Mouse (Mus musculus): ENCODE data around the gene Creb3l1. TPM values are rescaled to one million over a fixed set of nuclear protein-coding genes. Genes with fewer than 3 reads are reported as not detected.

The Creb3l1 gene
- total and polyA plus RNA-seq, 2 experiments from 2014 or later = 3.8 to 4.2 TPM

GRCm38 (mm10) chr2:92052754-92053153 is 28.5 kb upstream of the Creb3l1 start:
- H3K36me3 ChIP-seq (replicated peaks; ENCODE audit: control insufficient read depth, insufficient read depth, low read length) = no peaks in the 10 kb centered on the region
- no peaks in the 10 kb centered on the region for H3K9me3 ChIP-seq (replicated peaks; ENCODE audit: control insufficient read depth, low read length)
- no peak for ATAC-seq (ENCODE audit: insufficient read depth, low read depth)
- 63% methylated on average over 2 of the region's 2 CpGs for WGBS
- DNase-seq (ENCODE audit: low spot score) = no peak
- no peak overlapping the region for H3K4me3 ChIP-seq (ENCODE audit: low read depth, low read length)
- TF ChIP-seq EP300 (IDR thresholded peaks at IDR 0.05; ENCODE audit: low read depth) (no peak), CTCF (IDR thresholded peaks at IDR 0.05; ENCODE audit: low read depth) (no peak)
- no peak overlapping the region for H3K27ac ChIP-seq (ENCODE audit: low read depth)
- no peak overlapping the region for H3K4me2 ChIP-seq (ENCODE audit: low read depth, low read length)
- H3K27me3 ChIP-seq (ENCODE audit: control insufficient read depth, insufficient read depth, low read length) = peaks cover 10% of the 10 kb centered on the region; the same call in 1 of the 2 replicates
- H3K4me1 ChIP-seq (ENCODE audit: control insufficient read depth, insufficient read depth) = peaks cover 7% of the 10 kb centered on the region; the same call in 1 of the 2 replicates
- H3K9ac ChIP-seq (replicated peaks; ENCODE audit: low read depth, low read length) = no peak overlapping the region

GRCm38 (mm10) chr2:92052188-92052587 is 27.9 kb upstream of the Creb3l1 start:
- Histone ChIP-seq H3K36me3 (replicated peaks; ENCODE audit: control insufficient read depth, insufficient read depth, low read length) (no peaks in the 10 kb centered on the region), H3K4me2 (ENCODE audit: low read depth, low read length) (no peak overlapping the region), H3K4me1 (ENCODE audit: control insufficient read depth, insufficient read depth) (peaks cover 7% of the 10 kb centered on the region; the same call in 1 of the 2 replicates), H3K4me3 (ENCODE audit: low read depth, low read length) (no peak overlapping the region), H3K9ac (replicated peaks; ENCODE audit: low read depth, low read length) (no peak overlapping the region), H3K27me3 (ENCODE audit: control insufficient read depth, insufficient read depth, low read length) (peaks cover 10% of the 10 kb centered on the region; the same call in 1 of the 2 replicates), H3K9me3 (replicated peaks; ENCODE audit: control insufficient read depth, low read length) (no peaks in the 10 kb centered on the region), H3K27ac (ENCODE audit: low read depth) (no peak overlapping the region)
- 64% methylated on average over 8 of the region's 8 CpGs for WGBS
- DNase-seq (ENCODE audit: low spot score) = no peak
- TF ChIP-seq CTCF (IDR thresholded peaks at IDR 0.05; ENCODE audit: low read depth) (no peak), EP300 (IDR thresholded peaks at IDR 0.05; ENCODE audit: low read depth) (no peak)
- ATAC-seq (ENCODE audit: insufficient read depth, low read depth) = no peak

- Histone ChIP-seq H3K36me3 (replicated peaks; ENCODE audit: control insufficient read depth, insufficient read depth, low read length) (no peaks in the 10 kb centered on the region), H3K9ac (replicated peaks; ENCODE audit: low read depth, low read length) (no peak overlapping the region), H3K27ac (ENCODE audit: low read depth) (no peak overlapping the region), H3K4me3 (ENCODE audit: low read depth, low read length) (no peak overlapping the region), H3K4me2 (ENCODE audit: low read depth, low read length) (no peak overlapping the region), H3K9me3 (replicated peaks; ENCODE audit: control insufficient read depth, low read length) (no peaks in the 10 kb centered on the region), H3K4me1 (ENCODE audit: control insufficient read depth, insufficient read depth) (no peaks in the 10 kb centered on the region), H3K27me3 (ENCODE audit: control insufficient read depth, insufficient read depth, low read length) (no peaks in the 10 kb centered on the region)
- DNase-seq (ENCODE audit: low spot score) = no peak
- ATAC-seq (ENCODE audit: insufficient read depth, low read depth) = no peak
- TF ChIP-seq CTCF (IDR thresholded peaks at IDR 0.05; ENCODE audit: low read depth) = no peak
- no peak for TF ChIP-seq EP300 (IDR thresholded peaks at IDR 0.05; ENCODE audit: low read depth)
- 55% methylated on average over 9 of the region's 9 CpGs for WGBS
Measured at GRCm38 (mm10) chr2:92048034-92048690, 23.9 kb upstream of the Creb3l1 start.

- TF ChIP-seq EP300 (IDR thresholded peaks at IDR 0.05; ENCODE audit: low read depth) = no peak
- TF ChIP-seq CTCF (IDR thresholded peaks at IDR 0.05; ENCODE audit: low read depth) = no peak
- H3K9me3 ChIP-seq (replicated peaks; ENCODE audit: control insufficient read depth, low read length) = no peaks in the 10 kb centered on the region
- no peak overlapping the region for H3K27ac ChIP-seq (ENCODE audit: low read depth)
- WGBS = 34% methylated on average over 4 of the region's 4 CpGs
- H3K36me3 ChIP-seq (replicated peaks; ENCODE audit: control insufficient read depth, insufficient read depth, low read length) = no peaks in the 10 kb centered on the region
- H3K27me3 ChIP-seq (ENCODE audit: control insufficient read depth, insufficient read depth, low read length) = no peaks in the 10 kb centered on the region
- no peak overlapping the region for H3K9ac ChIP-seq (replicated peaks; ENCODE audit: low read depth, low read length)
- ATAC-seq (ENCODE audit: insufficient read depth, low read depth) = no peak
- no peaks in the 10 kb centered on the region for H3K4me1 ChIP-seq (ENCODE audit: control insufficient read depth, insufficient read depth)
- DNase-seq (ENCODE audit: low spot score) = no peak
- no peak overlapping the region for H3K4me2 ChIP-seq (ENCODE audit: low read depth, low read length)
- no peak overlapping the region for H3K4me3 ChIP-seq (ENCODE audit: low read depth, low read length)
Measured at GRCm38 (mm10) chr2:92047601-92048000, 23.3 kb upstream of the Creb3l1 start.

GRCm38 (mm10) chr2:92043285-92043684 is 19.0 kb upstream of the Creb3l1 start:
- DNase-seq (ENCODE audit: low spot score) (no peak), ATAC-seq (ENCODE audit: insufficient read depth, low read depth) (no peak)
- H3K4me2 ChIP-seq (ENCODE audit: low read depth, low read length) = no peak overlapping the region
- no peak overlapping the region for H3K4me3 ChIP-seq (ENCODE audit: low read depth, low read length)
- 85% methylated on average over 12 of the region's 12 CpGs for WGBS
- H3K27ac ChIP-seq (ENCODE audit: low read depth) = no peak overlapping the region
- H3K27me3 ChIP-seq (ENCODE audit: control insufficient read depth, insufficient read depth, low read length) = no peaks in the 10 kb centered on the region
- H3K9ac ChIP-seq (replicated peaks; ENCODE audit: low read depth, low read length) = no peak overlapping the region
- TF ChIP-seq EP300 (IDR thresholded peaks at IDR 0.05; ENCODE audit: low read depth) = no peak
- no peak for TF ChIP-seq CTCF (IDR thresholded peaks at IDR 0.05; ENCODE audit: low read depth)
- H3K4me1 ChIP-seq (ENCODE audit: control insufficient read depth, insufficient read depth) = peaks cover 4% of the 10 kb centered on the region; the same call in 1 of the 2 replicates
- no peaks in the 10 kb centered on the region for H3K9me3 ChIP-seq (replicated peaks; ENCODE audit: control insufficient read depth, low read length)
- H3K36me3 ChIP-seq (replicated peaks; ENCODE audit: control insufficient read depth, insufficient read depth, low read length) = no peaks in the 10 kb centered on the region

- ATAC-seq (ENCODE audit: insufficient read depth, low read depth) = no peak
- Histone ChIP-seq H3K4me2 (ENCODE audit: low read depth, low read length) (no peak overlapping the region), H3K4me3 (ENCODE audit: low read depth, low read length) (no peak overlapping the region), H3K36me3 (replicated peaks; ENCODE audit: control insufficient read depth, insufficient read depth, low read length) (no peaks in the 10 kb centered on the region), H3K4me1 (ENCODE audit: control insufficient read depth, insufficient read depth) (peaks cover 4% of the 10 kb centered on the region; the same call in 1 of the 2 replicates), H3K9me3 (replicated peaks; ENCODE audit: control insufficient read depth, low read length) (no peaks in the 10 kb centered on the region), H3K27me3 (ENCODE audit: control insufficient read depth, insufficient read depth, low read length) (no peaks in the 10 kb centered on the region), H3K9ac (replicated peaks; ENCODE audit: low read depth, low read length) (no peak overlapping the region), H3K27ac (ENCODE audit: low read depth) (no peak overlapping the region)
- WGBS = 75% methylated on average over 15 of the region's 15 CpGs
- no peak for DNase-seq (ENCODE audit: low spot score)
- TF ChIP-seq CTCF (IDR thresholded peaks at IDR 0.05; ENCODE audit: low read depth) (no peak), EP300 (IDR thresholded peaks at IDR 0.05; ENCODE audit: low read depth) (no peak)
Measured at GRCm38 (mm10) chr2:92041538-92041937, 17.2 kb upstream of the Creb3l1 start.

All from heart, postnatal 0 days (tissue).